Mouse (Mus musculus) stomach, postnatal 0 days (tissue): ENCODE data around the gene Pa2g4. TPM values are rescaled to one million over a fixed set of nuclear protein-coding genes. Genes with fewer than 3 reads are reported as not detected.

ENCODE experiments used
- ATAC-seq: fragments of 200-750 bp; cut with Nextera tagmentation; 2 replicates; pipeline ENCODE4 v1.8.0; 2017; ENCODE audit not compliant: low FRiP score, low TSS enrichment
- DNase-seq: peaks from one replicate; pipeline ENCODE4 v3.0.0-alpha.2; 2016; ENCODE audit warnings: low spot score
- H3K27ac ChIP-seq: fragments of 300-500 bp; sonication (generic); replicated peaks from 2 replicates; pipeline ENCODE4 v1.5.1; 2014; ENCODE audit warnings: mild to moderate bottlenecking, control low read depth
- H3K27me3 ChIP-seq: fragments of 300-500 bp; sonication (generic); 2 replicates; pipeline ENCODE4 v1.6.1; 2014; ENCODE audit warnings: low read length; ENCODE audit not compliant: control insufficient read depth, insufficient read depth
- H3K36me3 ChIP-seq: fragments of 300-500 bp; sonication (generic); 2 replicates; pipeline ENCODE4 v1.6.1; 2014; ENCODE audit warnings: low read length, mixed read lengths; ENCODE audit not compliant: control insufficient read depth, insufficient read depth
- H3K4me1 ChIP-seq: fragments of 300-500 bp; sonication (generic); replicated peaks from 2 replicates; pipeline ENCODE4 v1.6.1; 2014; ENCODE audit warnings: antibody characterized with exemption; ENCODE audit not compliant: control insufficient read depth, insufficient read depth
- H3K4me2 ChIP-seq: fragments of 300-500 bp; sonication (generic); replicated peaks from 2 replicates; pipeline ENCODE4 v1.6.1; 2014; ENCODE audit warnings: low read depth, mild to moderate bottlenecking, control low read depth, moderate library complexity
- H3K4me3 ChIP-seq: fragments of 300-500 bp; sonication (generic); 2 replicates; pipeline ENCODE4 v1.5.1; 2014; ENCODE audit warnings: low read depth, low read length, control low read depth
- H3K9ac ChIP-seq: fragments of 300-500 bp; sonication (generic); 2 replicates; pipeline ENCODE4 v1.6.1; 2014; ENCODE audit warnings: mild to moderate bottlenecking, low read length, control low read depth, mixed read lengths
- H3K9me3 ChIP-seq: fragments of 300-500 bp; sonication (generic); 2 replicates; pipeline ENCODE4 v1.6.1; 2016; ENCODE audit warnings: low read length; ENCODE audit not compliant: control insufficient read depth
- CTCF ChIP-seq: IDR thresholded peaks from 2 replicates; pipeline ENCODE4 v1.5.1; 2016; ENCODE audit warnings: antibody characterized with exemption, low read depth, mild to moderate bottlenecking, moderate library complexity
- EP300 ChIP-seq: optimal IDR thresholded peaks from 2 replicates; pipeline ENCODE3; 2016; ENCODE audit warnings: antibody characterized with exemption
- WGBS: fragments of 180-500 bp; shearing (Covaris S2); extraction: QIAGEN DNeasy Blood & Tissue Kit; methylation state at CpG from one replicate; pipeline ENCODE4 v1.1.7; 2014; 5-methylcytosine and 5-hydroxymethylcytosine counted together
- polyA plus RNA-seq: library from polyadenylated mRNA; unstranded; fragments of >200 nt; fragmentation: Nextera tagmentation; extraction: Ambion mirVana; gene quantifications from 2 replicates; pipeline ENCODE4 v1.2.1, GENCODE M21; 2015

Pa2g4 gene
- polyA plus RNA-seq, 1 experiment from 2014 or later, result 135 TPM

DNA sequence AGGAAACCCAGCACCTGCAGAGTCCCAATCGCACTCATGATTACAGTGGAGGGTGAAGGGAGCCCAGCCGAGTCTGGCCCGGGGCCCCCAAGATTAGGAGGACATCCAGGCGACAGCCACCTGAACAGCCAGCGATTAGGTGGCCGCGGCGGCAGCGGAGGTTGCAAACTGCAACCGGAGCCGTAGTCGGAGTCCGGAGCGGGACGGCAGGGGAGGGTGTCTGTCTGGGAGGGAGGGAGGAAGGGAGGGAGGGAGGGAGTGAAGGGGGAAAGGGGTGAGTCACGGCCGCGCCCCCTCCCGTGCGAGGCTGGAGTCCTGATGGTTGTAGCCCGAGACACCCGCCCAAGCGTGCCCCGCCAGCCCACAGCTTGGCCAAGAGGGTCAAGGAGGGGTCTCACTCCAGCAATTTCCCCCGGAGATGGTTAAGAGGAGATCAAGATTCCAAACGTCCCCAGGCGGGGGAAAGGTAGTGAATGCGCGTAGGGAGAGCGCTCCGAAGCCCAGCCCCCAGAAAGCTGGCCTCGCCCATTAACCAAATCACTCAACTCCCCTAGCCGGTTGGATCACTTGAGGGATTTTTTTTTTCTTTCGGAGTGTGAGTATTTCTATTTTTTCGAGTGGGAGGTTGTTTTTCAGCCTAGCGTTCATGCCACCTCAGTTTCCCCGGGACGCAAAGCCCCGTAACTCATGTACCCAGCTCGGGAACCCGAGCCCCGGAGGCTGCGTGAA, 23.8 kb upstream of the Pa2g4 start, which contains the start of gene Erbb3:
Gene Erbb3, minus strand, starts transcription at position 189 of the 729 bp plus-strand sequence.
- peak within 1 kb of the TSS; percentile 98 for H3K27ac ChIP-seq
- H3K9me3 ChIP-seq, result no peaks in the 10 kb centered on the region
- peak within 1 kb of the TSS; percentile 80 for H3K9ac ChIP-seq
- ATAC-seq (peak; percentile 84), DNase-seq (peak; percentile 93)
- peak within 1 kb of the TSS; percentile 98 for H3K4me2 ChIP-seq
- no peaks in the 10 kb centered on the region for H3K27me3 ChIP-seq
- 1% methylated on average over 37 of the region's 43 CpGs for WGBS
- peak within 1 kb of the TSS; percentile 70 for H3K4me3 ChIP-seq
- no peaks in the 10 kb centered on the region for H3K4me1 ChIP-seq
- peak; percentile 39 for TF ChIP-seq EP300
- no peak for TF ChIP-seq CTCF
- H3K36me3 ChIP-seq, result no peaks in the 10 kb centered on the region

DNA sequence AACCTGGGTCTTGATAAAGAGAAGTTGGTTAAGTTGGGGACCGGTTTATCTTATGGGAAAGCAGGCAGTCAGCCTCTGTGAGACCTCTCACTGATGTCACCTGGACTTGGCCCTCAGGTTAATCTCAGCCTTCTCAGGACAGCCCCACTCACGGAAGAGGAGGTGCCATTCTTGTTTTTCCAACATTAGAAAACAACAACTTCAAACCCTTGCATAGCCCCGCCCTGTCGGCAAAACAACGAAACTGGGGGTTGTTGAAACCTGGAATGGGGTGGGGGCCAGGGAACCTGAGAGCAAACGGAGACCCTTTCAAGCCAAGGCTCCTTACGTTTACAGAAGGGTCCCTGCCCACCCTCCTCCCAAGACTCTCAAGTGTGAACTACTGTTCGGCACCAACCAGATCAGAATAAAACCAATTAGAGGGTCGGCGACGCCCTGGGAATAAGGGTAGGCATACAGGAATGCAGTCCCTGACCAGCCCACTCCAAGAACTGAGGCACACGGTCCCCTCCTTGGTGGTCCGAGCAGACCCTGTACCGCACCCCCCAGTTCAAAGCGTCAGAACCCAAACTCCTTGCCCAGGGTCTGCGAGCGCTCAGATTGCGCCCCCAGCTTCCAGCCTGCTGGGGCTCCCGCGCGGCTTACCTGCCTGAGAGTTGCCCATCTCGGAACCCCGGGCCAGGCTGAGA, 23.1 kb upstream of the Pa2g4 start:
- peak overlapping the region; percentile 70 for H3K4me3 ChIP-seq
- ATAC-seq (peak; percentile 30), DNase-seq (peak; percentile 67)
- H3K27me3 ChIP-seq, result no peaks in the 10 kb centered on the region
- H3K27ac ChIP-seq, result peak overlapping the region; percentile 98
- H3K4me1 ChIP-seq, result 0 out of 2 replicates have a peak, but pooled peaks cover 2% of the 10 kb centered on the region
- H3K9ac ChIP-seq, result peak overlapping the region; percentile 80
- no peaks in the 10 kb centered on the region for H3K9me3 ChIP-seq
- WGBS, result 4% methylated on average over 23 of the region's 23 CpGs
- no peaks in the 10 kb centered on the region for H3K36me3 ChIP-seq
- peak overlapping the region; percentile 98 for H3K4me2 ChIP-seq
- TF ChIP-seq EP300 (no peak), CTCF (no peak)

DNA sequence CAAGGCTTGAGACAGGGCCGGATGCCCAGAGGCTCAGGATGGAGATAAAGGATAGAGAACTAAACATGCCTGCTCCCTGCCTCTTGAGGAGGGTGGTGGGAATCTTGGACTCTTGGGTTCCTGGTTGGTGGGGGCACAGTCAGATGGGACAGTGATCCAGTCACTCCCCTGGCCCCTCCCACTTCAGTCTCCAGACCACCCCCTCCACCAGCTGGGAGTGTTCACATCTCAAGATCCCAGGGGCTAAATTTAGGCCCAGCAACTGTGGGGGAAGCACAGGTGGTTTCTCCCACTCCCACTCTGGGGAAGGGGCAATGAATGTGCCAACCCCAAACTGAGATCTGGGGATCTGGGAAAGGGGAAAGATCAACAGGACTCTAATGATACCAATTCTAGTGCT, 22.3 kb upstream of the Pa2g4 start:
- peak overlapping the region; percentile 80 for H3K9ac ChIP-seq
- no peaks in the 10 kb centered on the region for H3K9me3 ChIP-seq
- DNase-seq (no peak), ATAC-seq (peak; percentile 0; the same call in 1 of the 2 replicates)
- H3K36me3 ChIP-seq, result peaks cover 2% of the 10 kb centered on the region; the same call in 1 of the 2 replicates
- 38% methylated on average over 1 of the region's 1 CpGs for WGBS
- no peak for TF ChIP-seq CTCF
- TF ChIP-seq EP300, result no peak
- 0 out of 2 replicates have a peak, but pooled peaks cover 7% of the 10 kb centered on the region for H3K4me1 ChIP-seq
- H3K27ac ChIP-seq, result peak overlapping the region; percentile 98
- peak overlapping the region; percentile 70 for H3K4me3 ChIP-seq
- H3K27me3 ChIP-seq, result no peaks in the 10 kb centered on the region
- H3K4me2 ChIP-seq, result peak overlapping the region; percentile 98

DNA sequence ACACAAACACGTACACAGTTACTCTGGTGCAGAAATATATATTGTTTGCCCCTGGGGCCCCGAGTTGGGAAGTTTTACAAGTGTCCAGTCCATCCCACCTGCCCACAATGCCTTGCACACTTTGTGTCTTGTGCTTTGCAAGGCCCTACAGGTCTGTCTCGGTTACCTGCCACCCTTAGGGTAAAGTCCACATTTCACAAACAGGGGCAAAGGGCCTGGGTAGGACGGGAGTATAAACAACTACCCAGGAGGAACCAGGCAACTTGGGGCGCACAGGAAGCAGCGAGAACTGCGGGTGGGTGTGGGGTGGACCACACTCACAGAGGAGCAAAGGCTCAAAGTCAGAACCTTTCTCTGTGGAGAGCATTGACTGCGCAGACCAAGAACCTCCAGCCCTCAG, 21.9 kb upstream of the Pa2g4 start:
- DNase-seq (peak; percentile 82), ATAC-seq (peak; percentile 55)
- Histone ChIP-seq H3K36me3 (peaks cover 2% of the 10 kb centered on the region; the same call in 1 of the 2 replicates), H3K27me3 (no peaks in the 10 kb centered on the region), H3K4me3 (peak overlapping the region; percentile 70), H3K27ac (peak overlapping the region; percentile 98), H3K9ac (peak overlapping the region; percentile 80), H3K4me2 (peak overlapping the region; percentile 98), H3K4me1 (0 out of 2 replicates have a peak, but pooled peaks cover 7% of the 10 kb centered on the region), H3K9me3 (no peaks in the 10 kb centered on the region)
- 42% methylated on average over 8 of the region's 8 CpGs for WGBS
- TF ChIP-seq EP300, result no peak
- no peak for TF ChIP-seq CTCF

DNA sequence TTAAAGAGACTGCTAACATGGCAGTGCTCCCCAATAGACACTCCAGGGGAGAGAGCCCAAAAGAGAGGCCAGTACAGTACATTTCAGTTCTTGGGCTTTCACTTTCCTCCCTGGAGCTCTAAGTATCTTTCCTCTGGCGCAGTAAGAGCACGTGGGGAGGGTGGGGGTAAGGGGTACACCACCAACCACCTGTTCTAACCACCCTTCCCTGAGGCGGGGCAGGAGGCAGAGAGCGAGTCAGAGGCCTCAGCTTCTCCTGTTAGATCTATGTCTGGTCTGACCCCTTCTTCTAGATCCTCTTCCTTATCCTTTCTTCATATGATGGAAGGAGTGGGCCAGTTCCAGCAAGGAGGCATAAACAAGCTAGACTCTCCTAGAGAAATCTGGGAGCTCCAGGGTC, 21.3 kb upstream of the Pa2g4 start:
- Histone ChIP-seq H3K27ac (peak overlapping the region; percentile 98), H3K27me3 (no peaks in the 10 kb centered on the region), H3K4me1 (0 out of 2 replicates have a peak, but pooled peaks cover 7% of the 10 kb centered on the region), H3K9ac (peak overlapping the region; percentile 24), H3K4me2 (peak overlapping the region; percentile 98), H3K9me3 (no peaks in the 10 kb centered on the region), H3K36me3 (peaks cover 2% of the 10 kb centered on the region; the same call in 1 of the 2 replicates), H3K4me3 (peak overlapping the region; percentile 70; the same call in 1 of the 2 replicates)
- whole genome bisulfite sequencing, result 36% methylated on average over 4 of the region's 4 CpGs
- ATAC-seq, result no peak
- no peak for TF ChIP-seq CTCF
- TF ChIP-seq EP300, result no peak
- no peak for DNase-seq
